Mouse (Mus musculus) heart, postnatal 0 days (tissue): ENCODE data around the gene Prr5l. TPM values are rescaled to one million over a fixed set of nuclear protein-coding genes. Genes with fewer than 3 reads are reported as not detected.
"Not testable (repeated sequence)": the region's sequence is repeated elsewhere in the genome, so short reads cannot be mapped to it uniquely, and the experiment has no call there.

Experiments
- ATAC-seq: fragments of 200-750 bp; cut with Nextera tagmentation; 2 replicates; pipeline ENCODE4 v1.8.0; 2017; ENCODE audit warnings: low read depth, moderate number of reproducible peaks, moderate library complexity; ENCODE audit not compliant: insufficient read depth
- DNase-seq: peaks from one replicate; pipeline ENCODE4 v3.0.0-alpha.2; 2016; ENCODE audit warnings: low spot score
- H3K27ac ChIP-seq: fragments of 300-500 bp; sonication (generic); 2 replicates; pipeline ENCODE4 v1.5.1; 2014; ENCODE audit warnings: low read depth, mild to moderate bottlenecking
- H3K27me3 ChIP-seq: fragments of 300-500 bp; sonication (generic); 2 replicates; pipeline ENCODE4 v1.6.1; 2014; ENCODE audit warnings: low read length, mixed read lengths; ENCODE audit not compliant: control insufficient read depth, insufficient read depth
- H3K36me3 ChIP-seq: fragments of 300-500 bp; sonication (generic); replicated peaks from 2 replicates; pipeline ENCODE4 v1.6.1; 2014; ENCODE audit warnings: low read length, mixed read lengths; ENCODE audit not compliant: control insufficient read depth, insufficient read depth
- H3K4me1 ChIP-seq: fragments of 300-500 bp; sonication (generic); 2 replicates; pipeline ENCODE4 v1.6.1; 2014; ENCODE audit warnings: antibody characterized with exemption; ENCODE audit not compliant: control insufficient read depth, insufficient read depth
- H3K4me2 ChIP-seq: fragments of 300-500 bp; sonication (generic); 2 replicates; pipeline ENCODE4 v1.6.1; 2014; ENCODE audit warnings: low read depth, mild to moderate bottlenecking, low read length, moderate library complexity
- H3K4me3 ChIP-seq: fragments of 300-500 bp; sonication (generic); 2 replicates; pipeline ENCODE4 v1.5.1; 2014; ENCODE audit warnings: low read depth, low read length
- H3K9ac ChIP-seq: fragments of 300-500 bp; sonication (generic); replicated peaks from 2 replicates; pipeline ENCODE4 v1.6.1; 2014; ENCODE audit warnings: low read depth, low read length, mixed read lengths
- H3K9me3 ChIP-seq: fragments of 300-500 bp; sonication (generic); replicated peaks from 2 replicates; pipeline ENCODE4 v1.6.1; 2016; ENCODE audit warnings: low read length; ENCODE audit not compliant: control insufficient read depth
- CTCF ChIP-seq: IDR thresholded peaks from 2 replicates; pipeline ENCODE4 v1.5.1; 2016; ENCODE audit warnings: antibody characterized with exemption, control low read depth, low read depth
- EP300 ChIP-seq: IDR thresholded peaks from 2 replicates; pipeline ENCODE4 v1.6.1; 2016; ENCODE audit warnings: antibody characterized with exemption, low read depth
- WGBS: fragments of 180-500 bp; shearing (Covaris S2); extraction: QIAGEN DNeasy Blood & Tissue Kit; methylation state at CpG from one replicate; pipeline ENCODE4 v1.1.7; 2014; 5-methylcytosine and 5-hydroxymethylcytosine counted together
- polyA plus RNA-seq: library from polyadenylated mRNA; unstranded; fragments of >200 nt; fragmentation: Nextera tagmentation; extraction: Ambion mirVana; gene quantifications from 2 replicates; pipeline ENCODE4 v1.2.1, GENCODE M21; 2015
- total RNA-seq: library from RNA; depleted of rRNA; stranded (reverse); fragments of >200 nt; gene quantifications from 2 replicates; pipeline ENCODE4 v1.2.3, GENCODE M21; 2014; ENCODE audit warnings: low replicate concordance

The Prr5l gene
- total and polyA plus RNA-seq, 2 experiments from 2014 or later = 2.9 to 16.1 TPM

GRCm38 (mm10) chr2:101752402-101752801 lies 130.4 kb downstream of the Prr5l start:
- Histone ChIP-seq H3K36me3 (no peaks in the 10 kb centered on the region), H3K9me3 (no peaks in the 10 kb centered on the region), H3K27me3 (no peaks in the 10 kb centered on the region), H3K4me1 (0 out of 2 replicates have a peak, but pooled peaks cover 9% of the 10 kb centered on the region), H3K4me2 (no peak overlapping the region), H3K9ac (no peak overlapping the region), H3K27ac (no peak overlapping the region), H3K4me3 (no peak overlapping the region)
- 64% methylated on average over 7 of the region's 7 CpGs for WGBS
- no peak for TF ChIP-seq CTCF
- no peak for TF ChIP-seq EP300
- DNase-seq = no peak
- ATAC-seq = no peak

GRCm38 (mm10) chr2:101751236-101751922 lies 131.4 kb downstream of the Prr5l start:
- Histone ChIP-seq H3K27ac (peak overlapping the region; percentile 58; the same call in 1 of the 2 replicates), H3K9me3 (no peaks in the 10 kb centered on the region), H3K36me3 (no peaks in the 10 kb centered on the region), H3K27me3 (no peaks in the 10 kb centered on the region), H3K9ac (no peak overlapping the region), H3K4me2 (no peak overlapping the region), H3K4me1 (0 out of 2 replicates have a peak, but pooled peaks cover 9% of the 10 kb centered on the region), H3K4me3 (no peak overlapping the region)
- WGBS = 29% methylated on average over 4 of the region's 4 CpGs
- TF ChIP-seq EP300 = no peak
- no peak for TF ChIP-seq CTCF
- ATAC-seq = peak; percentile 60; the same call in 1 of the 2 replicates
- DNase-seq = peak; percentile 19

DNA sequence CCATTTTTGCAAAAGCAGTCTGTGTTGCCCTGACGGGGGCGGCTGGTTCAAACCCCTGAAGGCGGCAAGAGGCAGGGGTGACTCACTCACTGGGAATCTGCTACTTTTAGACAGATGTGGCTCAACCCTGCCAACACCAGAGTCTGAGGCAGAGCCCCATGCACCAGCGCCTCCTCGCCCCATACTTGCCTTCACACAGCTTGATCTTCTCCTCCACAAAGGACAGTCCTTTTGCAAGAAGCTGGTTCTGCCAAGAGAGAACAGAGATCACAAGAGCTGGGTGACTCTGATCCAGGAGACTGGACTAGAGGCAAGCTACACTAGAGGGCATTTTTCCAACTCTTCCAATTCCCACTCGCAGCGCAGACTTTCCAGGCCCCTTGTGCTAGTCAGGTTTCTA lies 136.3 kb downstream of the Prr5l start:
- Histone ChIP-seq H3K27ac (no peak overlapping the region), H3K9ac (no peak overlapping the region), H3K4me2 (no peak overlapping the region), H3K9me3 (no peaks in the 10 kb centered on the region), H3K4me3 (no peak overlapping the region), H3K4me1 (0 out of 2 replicates have a peak, but pooled peaks cover 4% of the 10 kb centered on the region), H3K27me3 (no peaks in the 10 kb centered on the region), H3K36me3 (no peaks in the 10 kb centered on the region)
- TF ChIP-seq EP300 (no peak), CTCF (no peak)
- DNase-seq (no peak), ATAC-seq (no peak)
- WGBS = 55% methylated on average over 7 of the region's 7 CpGs

DNA sequence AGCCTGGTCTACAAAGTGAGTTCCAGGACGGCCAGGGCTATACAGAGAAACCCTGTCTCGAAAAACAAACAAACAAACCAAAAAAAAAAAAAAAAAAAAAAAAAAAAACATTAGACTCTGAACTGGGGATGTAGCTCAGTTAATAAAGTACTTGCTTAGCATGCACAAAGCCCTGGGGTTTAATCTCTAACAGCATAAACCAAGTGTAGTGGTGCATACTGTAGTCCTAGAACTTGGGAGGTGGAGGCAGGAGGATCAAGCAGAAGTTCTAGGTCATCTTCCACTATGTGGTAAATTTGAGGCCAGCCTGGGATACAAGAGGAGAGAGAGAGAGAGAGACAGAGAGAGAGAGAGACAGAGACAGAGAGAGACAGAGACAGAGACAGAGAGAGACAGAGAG lies 137.2 kb downstream of the Prr5l start:
- H3K4me1 ChIP-seq = not testable (repeated sequence)

DNA sequence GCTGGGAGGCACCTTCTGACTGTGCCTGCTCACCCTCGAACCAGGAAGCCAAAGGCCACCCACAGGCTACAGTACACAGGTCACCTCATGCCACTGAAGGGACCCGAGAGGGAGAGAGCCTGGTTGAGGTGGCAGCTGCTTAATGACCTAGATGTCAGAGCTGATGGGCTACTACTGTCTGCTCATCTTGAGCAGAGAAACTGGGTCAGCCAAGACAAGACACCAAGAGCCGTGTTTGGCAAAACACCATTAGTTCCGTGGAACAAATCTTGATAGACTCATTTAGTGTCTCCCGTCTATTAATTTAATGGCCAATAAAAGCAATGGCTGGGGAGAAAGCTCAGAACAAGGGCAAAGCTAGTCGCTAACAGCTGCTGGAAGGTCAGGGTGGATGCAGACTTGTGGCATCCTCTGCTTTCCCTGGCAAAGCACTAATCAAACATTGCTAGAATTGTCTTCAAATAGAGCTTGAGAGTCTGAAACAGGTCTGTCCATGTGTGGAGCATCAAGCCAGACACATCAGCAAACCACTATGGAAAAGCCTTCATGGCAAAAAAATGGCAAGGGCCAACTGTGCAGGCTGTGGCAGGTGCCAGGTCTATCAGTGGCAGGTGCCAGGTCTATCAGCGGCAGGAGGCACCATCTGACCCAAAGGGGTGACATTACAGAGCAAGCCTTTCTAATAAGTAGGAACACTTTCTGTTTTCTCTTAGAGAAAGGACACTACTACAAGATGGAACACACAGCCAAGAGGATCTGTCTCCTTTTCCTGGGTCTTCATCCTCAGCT lies 140.6 kb downstream of the Prr5l start:
- no peaks in the 10 kb centered on the region for H3K4me1 ChIP-seq
- H3K27ac ChIP-seq = no peak overlapping the region
- 85% methylated on average over 7 of the region's 7 CpGs for WGBS
- DNase-seq = no peak
- ATAC-seq = no peak
- H3K9me3 ChIP-seq = no peaks in the 10 kb centered on the region
- TF ChIP-seq EP300 (no peak), CTCF (no peak)
- no peaks in the 10 kb centered on the region for H3K36me3 ChIP-seq
- H3K4me2 ChIP-seq = no peak overlapping the region
- no peak overlapping the region for H3K9ac ChIP-seq
- no peaks in the 10 kb centered on the region for H3K27me3 ChIP-seq
- no peak overlapping the region for H3K4me3 ChIP-seq

More for the DNA sequence above, 137.2 kb downstream of the Prr5l start:
- H3K9ac ChIP-seq, H3K9me3 ChIP-seq, H3K36me3 ChIP-seq, ATAC-seq, H3K4me3 ChIP-seq, H3K27me3 ChIP-seq, H3K4me2 ChIP-seq, DNase-seq, H3K27ac ChIP-seq: not testable (repeated sequence)
- WGBS = 94% methylated on average over 2 of the region's 2 CpGs
